Mouse (Mus musculus) small intestine, adult 2 months (tissue): ENCODE results near the gene Spata1. TPM values are rescaled to one million over a fixed set of nuclear protein-coding genes. Genes with fewer than 3 reads are reported as not detected.

Experiments used
- H3K27ac ChIP-seq: fragments of 200-500 bp; 2 replicates; pipeline ENCODE4 v1.5.1; 2012; ENCODE audit warnings: low read depth, low read length, control low read depth, inconsistent platforms; ENCODE audit not compliant: insufficient read depth
- H3K27me3 ChIP-seq: fragments of 200-500 bp; 2 replicates; pipeline ENCODE4 v1.6.1; 2012; ENCODE audit warnings: mild to moderate bottlenecking, moderate library complexity, low read length, inconsistent platforms; ENCODE audit not compliant: control insufficient read depth, insufficient read depth
- H3K36me3 ChIP-seq: fragments of 200-500 bp; 2 replicates; pipeline ENCODE4 v1.6.1; 2012; ENCODE audit warnings: mild to moderate bottlenecking, low read length, control low read depth, inconsistent platforms; ENCODE audit not compliant: control insufficient read depth, insufficient read depth
- H3K4me1 ChIP-seq: fragments of 200-500 bp; 2 replicates; pipeline ENCODE4 v1.6.1; 2012; ENCODE audit warnings: low read length, inconsistent platforms, mixed read lengths; ENCODE audit not compliant: control insufficient read depth, insufficient read depth, insufficient read length
- H3K4me3 ChIP-seq: fragments of 200-500 bp; 2 replicates; pipeline ENCODE4 v1.5.1; 2012; ENCODE audit warnings: low read depth, mild to moderate bottlenecking, control low read depth, inconsistent platforms, low read length, moderate library complexity
- CTCF ChIP-seq: fragments of 200-500 bp; IDR thresholded peaks from 2 replicates; pipeline ENCODE4 v1.5.1; 2012; ENCODE audit warnings: low read depth, mild to moderate bottlenecking, control low read depth, inconsistent platforms, low read length, moderate library complexity, mixed read lengths; ENCODE audit not compliant: insufficient replicate concordance, insufficient read length; ENCODE audit errors: extremely low read depth
- POLR2A ChIP-seq: fragments of 200-500 bp; IDR thresholded peaks from 2 replicates; pipeline ENCODE4 v1.6.1; 2012; ENCODE audit warnings: low read depth, mild to moderate bottlenecking, control low read depth, inconsistent platforms, low read length, moderate library complexity
- WGBS: fragments of 180-500 bp; shearing (Covaris S2); methylation state at CpG from one replicate; pipeline ENCODE4 v1.1.7; 2018; 5-methylcytosine and 5-hydroxymethylcytosine counted together
- polyA plus RNA-seq: library from polyadenylated mRNA; depleted of rRNA; stranded (reverse); fragments of >200 nt; gene quantifications from 2 replicates; pipeline ENCODE4 v1.2.3, GENCODE M21; 2012

Gene Spata1
- polyA plus RNA-seq, 1 experiment: 0.19 TPM

- no peak for TF ChIP-seq POLR2A
- no peak for TF ChIP-seq CTCF
- Histone ChIP-seq H3K4me1 (no peaks in the 10 kb centered on the region), H3K4me3 (no peak overlapping the region), H3K36me3 (peaks cover 17% of the 10 kb centered on the region), H3K27me3 (no peaks in the 10 kb centered on the region), H3K27ac (no peak overlapping the region)
- WGBS: 90% methylated on average over 7 of the region's 7 CpGs
These were observed 54.7 kb downstream of the Spata1 start for GRCm38 (mm10) chr3:146444880-146445279.

GRCm38 (mm10) chr3:146443380-146443779 lies 56.2 kb downstream of the Spata1 start:
- WGBS: 62% methylated on average over 7 of the region's 7 CpGs
- no peak overlapping the region for H3K27ac ChIP-seq

GRCm38 (mm10) chr3:146442936-146443335 lies 56.6 kb downstream of the Spata1 start:
- no peaks in the 10 kb centered on the region for H3K4me1 ChIP-seq
- no peak overlapping the region for H3K27ac ChIP-seq
- H3K36me3 ChIP-seq: peaks cover 24% of the 10 kb centered on the region
- H3K27me3 ChIP-seq: no peaks in the 10 kb centered on the region
- 95% methylated on average over 8 of the region's 8 CpGs for WGBS
- H3K4me3 ChIP-seq: no peak overlapping the region
- TF ChIP-seq CTCF: no peak
- TF ChIP-seq POLR2A: no peak

More at GRCm38 (mm10) chr3:146443380-146443779, 56.2 kb downstream of the Spata1 start:
- Histone ChIP-seq H3K36me3 (peaks cover 21% of the 10 kb centered on the region), H3K4me1 (no peaks in the 10 kb centered on the region), H3K4me3 (no peak overlapping the region), H3K27me3 (no peaks in the 10 kb centered on the region)
- no peak for TF ChIP-seq POLR2A
- TF ChIP-seq CTCF: no peak

- no peaks in the 10 kb centered on the region for H3K27me3 ChIP-seq
- WGBS: 88% methylated on average over 7 of the region's 7 CpGs
- peaks cover 24% of the 10 kb centered on the region for H3K36me3 ChIP-seq
- H3K4me1 ChIP-seq: no peaks in the 10 kb centered on the region
- no peak overlapping the region for H3K4me3 ChIP-seq
- H3K27ac ChIP-seq: no peak overlapping the region
- TF ChIP-seq CTCF: no peak
- TF ChIP-seq POLR2A: no peak
These were observed 57.1 kb downstream of the Spata1 start for GRCm38 (mm10) chr3:146442484-146442883.

- TF ChIP-seq POLR2A: no peak
- no peak for TF ChIP-seq CTCF
- Histone ChIP-seq H3K4me1 (no peaks in the 10 kb centered on the region), H3K27me3 (no peaks in the 10 kb centered on the region), H3K36me3 (peaks cover 40% of the 10 kb centered on the region), H3K27ac (no peak overlapping the region), H3K4me3 (no peak overlapping the region)
- WGBS: 87% methylated on average over 7 of the region's 7 CpGs
These were observed 59.1 kb downstream of the Spata1 start for GRCm38 (mm10) chr3:146440422-146440821.

- WGBS: 90% methylated on average over 12 of the region's 12 CpGs
- no peak for TF ChIP-seq POLR2A
- TF ChIP-seq CTCF: no peak
- Histone ChIP-seq H3K27me3 (no peaks in the 10 kb centered on the region), H3K4me1 (no peaks in the 10 kb centered on the region), H3K36me3 (peaks cover 42% of the 10 kb centered on the region), H3K4me3 (no peak overlapping the region), H3K27ac (no peak overlapping the region)
These were observed 59.5 kb downstream of the Spata1 start for GRCm38 (mm10) chr3:146440011-146440410.

- Histone ChIP-seq H3K36me3 (peaks cover 60% of the 10 kb centered on the region), H3K27me3 (no peaks in the 10 kb centered on the region), H3K27ac (no peak overlapping the region), H3K4me1 (no peaks in the 10 kb centered on the region), H3K4me3 (no peak overlapping the region)
- WGBS: 89% methylated on average over 8 of the region's 8 CpGs
- TF ChIP-seq POLR2A: no peak
- no peak for TF ChIP-seq CTCF
These were observed 63.4 kb downstream of the Spata1 start for GRCm38 (mm10) chr3:146436114-146436513.

- Histone ChIP-seq H3K27me3 (no peaks in the 10 kb centered on the region), H3K4me1 (no peaks in the 10 kb centered on the region), H3K4me3 (no peak overlapping the region), H3K27ac (no peak overlapping the region), H3K36me3 (peaks cover 63% of the 10 kb centered on the region)
- TF ChIP-seq CTCF: no peak
- no peak for TF ChIP-seq POLR2A
- WGBS: 92% methylated on average over 11 of the region's 11 CpGs
These were observed 64.0 kb downstream of the Spata1 start for GRCm38 (mm10) chr3:146435533-146435932.
